Mouse (Mus musculus) liver, adult (tissue): Measurements from ENCODE around the gene Fam227b.

ENCODE experiments used
- GATA4 ChIP-seq: IDR thresholded peaks from 2 replicates; pipeline ENCODE4 v1.6.1; 2014; ENCODE audit warnings: mild to moderate bottlenecking, low read length; ENCODE audit not compliant: insufficient replicate concordance

Fam227b gene

GRCm38 (mm10) chr2:126076506-126076905 is 75.3 kb downstream of the Fam227b start:
- no peak for TF ChIP-seq GATA4

GRCm38 (mm10) chr2:126073744-126074143 is 78.1 kb downstream of the Fam227b start:
- TF ChIP-seq GATA4, result no peak

- no peak for TF ChIP-seq GATA4
Observed at GRCm38 (mm10) chr2:126069740-126070139, 82.1 kb downstream of the Fam227b start.

- no peak for TF ChIP-seq GATA4
Observed at GRCm38 (mm10) chr2:126065303-126065856, 86.4 kb downstream of the Fam227b start.

GRCm38 (mm10) chr2:126064814-126065213 is 87.0 kb downstream of the Fam227b start:
- no peak for TF ChIP-seq GATA4

- no peak for TF ChIP-seq GATA4
Observed at GRCm38 (mm10) chr2:126062876-126063275, 88.9 kb downstream of the Fam227b start.

- no peak for TF ChIP-seq GATA4
Observed at GRCm38 (mm10) chr2:126061037-126061773, 90.6 kb downstream of the Fam227b start.

- no peak for TF ChIP-seq GATA4
Observed at GRCm38 (mm10) chr2:126060595-126060994, 91.2 kb downstream of the Fam227b start.

- no peak for TF ChIP-seq GATA4
Observed at GRCm38 (mm10) chr2:126053657-126054056, 98.1 kb downstream of the Fam227b start.

- no peak for TF ChIP-seq GATA4
Observed at GRCm38 (mm10) chr2:126052749-126053557, 98.9 kb downstream of the Fam227b start.

- TF ChIP-seq GATA4, result no peak
Observed at GRCm38 (mm10) chr2:126045621-126046020, 106.2 kb downstream of the Fam227b start.

GRCm38 (mm10) chr2:126042674-126043073 is 109.1 kb downstream of the Fam227b start:
- no peak for TF ChIP-seq GATA4

GRCm38 (mm10) chr2:126041237-126041636 is 110.6 kb downstream of the Fam227b start:
- TF ChIP-seq GATA4, result no peak

- no peak for TF ChIP-seq GATA4
Observed at GRCm38 (mm10) chr2:126040651-126041050, 111.2 kb downstream of the Fam227b start.

GRCm38 (mm10) chr2:126039414-126039891 is 112.4 kb downstream of the Fam227b start:
- TF ChIP-seq GATA4, result no peak
